Mouse (Mus musculus) CD4-positive naive resting alpha-beta T cell, adult 76 days (primary cell): Measurements from ENCODE around the gene Tmem95. TPM values are rescaled to one million over a fixed set of nuclear protein-coding genes. Genes with fewer than 3 reads are reported as not detected.

Source experiments
- total RNA-seq: library from RNA; stranded (reverse); gene quantifications from one replicate; pipeline ENCODE4 v1.2.4, GENCODE M21; 2023

Tmem95 gene
- total RNA-seq, result not detected

DNA sequence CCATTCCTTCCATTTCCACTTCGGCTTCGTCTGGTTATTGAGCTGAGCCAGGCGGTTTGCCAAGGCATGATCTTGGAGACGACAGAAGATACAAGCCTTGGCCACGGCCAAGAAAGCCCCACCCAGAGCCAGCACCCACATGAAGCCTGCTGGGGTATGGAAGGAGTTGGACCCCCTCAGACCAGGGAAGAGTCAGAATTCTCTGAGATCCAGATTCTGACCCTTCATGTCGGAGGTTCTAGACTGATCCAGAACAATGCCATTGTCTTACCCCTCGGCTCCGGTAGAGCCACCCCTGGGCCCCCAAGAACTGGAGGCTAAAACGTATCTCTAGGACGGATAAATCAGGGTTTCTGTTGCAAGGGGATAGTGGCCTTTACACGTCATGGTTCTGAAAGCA lies at the start of gene Tmem95:
TSS of gene Tmem95 (minus strand) at position 141 of the 400 bp plus-strand sequence.

DNA sequence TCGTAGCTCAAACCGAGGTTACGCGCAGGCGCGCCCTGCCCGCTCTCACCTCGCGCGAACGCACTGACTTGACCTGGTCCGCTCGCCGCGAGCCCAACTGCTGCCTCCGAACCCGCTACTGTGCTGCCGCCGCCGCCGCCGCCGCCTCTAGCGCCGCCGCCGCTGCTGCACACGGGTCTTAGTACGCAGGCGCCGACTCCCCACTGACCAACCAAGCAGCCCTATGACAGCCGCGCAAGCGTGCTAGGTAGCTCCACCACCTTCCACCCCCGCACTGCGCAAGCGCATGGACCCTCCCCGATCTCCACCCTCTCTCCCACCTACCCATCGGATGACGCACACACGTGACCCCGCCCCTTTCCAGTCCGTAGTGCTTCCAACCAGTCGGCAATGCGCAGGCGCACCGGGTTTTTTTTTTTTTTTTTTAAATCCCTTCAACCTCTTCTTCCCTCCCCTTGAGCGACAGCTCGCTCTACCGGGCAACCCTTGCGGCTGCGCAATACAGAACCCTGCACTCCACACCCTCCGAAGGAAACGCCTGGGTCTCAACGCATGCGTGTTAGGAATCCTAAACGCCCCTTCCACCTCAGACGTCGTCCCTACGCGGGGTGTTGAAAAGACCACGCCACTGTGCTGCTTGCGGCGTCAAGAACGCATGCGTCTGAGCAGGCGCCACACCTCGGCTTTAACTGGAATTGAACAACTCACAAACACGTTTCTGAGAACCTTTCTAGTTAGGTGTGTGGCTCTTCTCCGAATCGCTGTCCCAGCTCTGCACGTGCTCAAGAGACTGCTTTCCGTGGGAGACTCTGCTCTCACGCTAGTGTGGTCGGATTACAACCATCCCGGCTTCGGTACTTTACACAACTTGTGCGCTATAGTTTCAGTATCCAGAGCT lies 43.5 kb upstream of the Tmem95 start, which contains the start of gene Eif5a:
TSS of gene Eif5a (minus strand) at position 845 of the 898 bp plus-strand sequence.

DNA sequence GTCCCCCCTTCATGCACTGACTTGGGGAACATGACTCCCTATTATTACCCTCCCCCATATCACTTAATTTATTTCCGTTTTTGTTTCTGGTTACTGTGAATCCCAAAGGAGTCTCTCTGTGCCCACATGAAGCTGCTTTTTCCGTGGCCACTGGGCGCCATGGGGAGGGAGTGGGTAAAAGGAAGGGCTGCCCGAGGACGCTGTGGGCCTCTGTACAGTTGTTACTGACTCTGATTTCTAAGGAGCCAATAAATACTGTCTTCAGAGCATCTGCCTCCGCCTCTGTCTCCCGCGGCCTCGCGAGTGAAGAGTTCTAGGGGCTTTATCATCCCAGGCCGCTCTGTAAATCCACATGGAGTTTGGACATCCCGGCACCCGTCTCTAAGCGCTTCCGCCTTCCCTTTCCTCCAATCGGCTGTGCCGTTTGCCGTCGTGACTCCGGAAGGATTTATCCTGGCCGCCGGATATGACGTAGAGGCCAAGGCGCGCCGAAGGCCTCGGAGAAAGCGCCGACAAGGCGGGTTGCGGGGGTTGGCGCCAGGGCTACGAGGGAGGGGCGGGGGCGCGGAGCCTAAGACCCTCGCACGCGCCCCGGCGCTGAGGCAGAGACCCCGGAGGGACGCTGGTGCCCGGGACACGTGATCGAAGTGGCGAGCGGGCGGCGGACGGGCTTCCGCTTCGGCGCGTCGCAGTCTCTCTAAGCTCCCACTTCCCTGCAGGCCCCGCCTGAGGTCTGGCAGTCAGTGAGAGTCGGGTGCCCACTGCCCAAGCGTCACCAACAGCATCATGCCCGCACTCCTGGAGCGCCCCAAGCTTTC lies 35.9 kb upstream of the Tmem95 start, which contains the start of gene Gps2:
TSS of gene Gps2 (plus strand) at position 335 of the 818 bp plus-strand sequence.

DNA sequence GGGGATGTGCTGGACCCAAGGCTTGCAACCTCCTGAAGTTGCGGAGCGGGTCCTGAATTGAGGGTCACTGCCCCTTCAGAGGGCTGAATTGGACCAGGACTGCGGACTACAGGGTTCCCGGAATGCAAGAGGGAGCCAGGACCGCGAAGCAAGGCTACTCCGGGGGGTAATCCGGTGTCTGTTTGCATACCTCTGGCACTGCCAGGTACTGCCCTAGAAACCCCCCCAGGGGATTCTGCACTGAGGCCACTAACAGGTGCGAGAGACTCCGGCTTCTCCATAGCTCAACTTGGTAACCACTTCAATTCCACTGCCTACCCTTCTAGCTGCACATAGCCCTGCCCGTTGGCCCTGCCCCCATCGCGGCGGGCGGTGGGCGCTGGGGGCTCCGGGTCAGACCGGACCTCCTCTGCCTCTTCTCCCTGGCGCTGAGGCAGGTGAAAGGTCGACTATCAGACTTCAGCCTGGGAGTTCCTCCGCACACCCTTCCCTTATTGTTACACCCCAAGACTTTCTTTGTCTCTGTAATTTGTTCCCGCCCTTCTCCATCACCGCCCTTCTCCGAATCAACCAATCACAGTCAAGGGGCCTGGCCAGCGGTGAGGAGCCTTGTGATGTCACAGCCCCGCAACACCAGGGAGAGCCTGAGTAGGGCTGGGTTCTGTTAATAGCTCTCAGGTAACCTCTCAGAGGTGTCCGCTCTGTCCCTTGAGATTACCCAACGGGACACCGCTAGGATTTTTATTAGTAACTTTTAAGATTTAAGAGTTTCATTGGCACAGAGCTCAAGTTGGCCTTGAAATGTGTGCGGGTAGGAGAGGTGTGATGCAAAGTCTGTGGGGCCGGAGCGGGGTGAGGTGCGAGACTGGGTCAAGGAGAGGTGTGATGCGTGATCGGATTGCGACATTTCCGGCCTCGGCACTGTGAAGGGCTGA lies 22.9 kb upstream of the Tmem95 start, which contains the start of the genes 2810408A11Rik and Neurl4:
TSS of gene 2810408A11Rik (minus strand) at position 517 of the 935 bp plus-strand sequence.
TSS of gene Neurl4 (plus strand) at position 602 of the 935 bp plus-strand sequence.

DNA sequence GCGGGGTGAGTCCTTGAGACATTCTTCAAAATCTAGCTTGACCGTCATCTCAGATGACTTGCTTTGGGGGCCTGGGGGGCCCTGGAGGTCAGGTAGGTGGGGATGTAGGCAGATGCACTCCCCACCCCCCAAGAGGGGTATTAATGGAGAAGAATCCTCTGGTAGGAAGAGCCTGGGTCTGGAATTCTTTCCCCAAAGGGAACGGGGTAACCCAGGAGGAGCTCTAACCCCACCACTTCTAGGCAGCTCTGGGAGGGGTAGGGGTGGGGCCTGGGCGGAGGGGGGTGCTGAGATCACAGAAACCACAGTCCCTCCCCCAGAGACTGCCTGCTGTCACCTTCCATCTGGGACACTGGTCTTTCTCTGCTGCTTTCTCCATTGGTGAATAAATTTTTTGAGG lies 17.5 kb upstream of the Tmem95 start, which contains the start of gene Acap1:
TSS of gene Acap1 (minus strand) at position 249 of the 400 bp plus-strand sequence.

DNA sequence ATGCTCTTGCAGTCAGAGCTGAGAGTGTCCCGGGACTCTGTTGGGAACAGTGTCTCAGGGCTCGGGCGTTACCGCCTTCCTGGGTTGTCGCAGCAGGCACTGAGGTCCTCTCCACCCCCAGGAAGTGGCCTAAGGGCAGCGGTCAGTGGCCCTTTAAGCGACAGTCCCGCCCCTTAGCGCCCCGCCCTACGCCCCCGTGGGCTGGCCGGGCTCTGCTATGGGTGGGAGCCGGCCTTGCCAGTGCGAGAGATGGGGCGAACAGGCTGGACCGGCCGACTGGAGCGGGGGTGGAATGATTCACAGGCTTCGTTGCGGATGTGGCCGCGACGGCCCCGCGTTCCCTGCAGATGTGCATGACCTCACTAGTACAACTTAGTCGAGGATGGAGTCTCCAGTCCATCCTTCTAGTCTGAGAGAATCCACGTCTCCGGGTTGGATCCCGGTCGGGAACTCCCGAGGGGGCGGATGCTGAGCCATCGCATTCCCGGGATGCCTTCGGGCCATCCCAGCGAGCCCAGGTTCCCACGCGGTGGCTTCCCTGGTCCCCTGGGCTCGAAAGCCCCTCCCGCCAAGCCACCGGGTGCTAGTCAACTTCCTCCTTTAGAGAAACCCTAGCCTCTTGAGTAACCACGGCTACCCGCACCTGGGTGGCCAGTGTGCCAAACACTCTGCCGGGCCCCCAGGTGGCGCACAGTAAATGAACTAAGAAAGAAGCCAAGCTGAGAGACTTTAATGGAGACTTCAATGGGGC lies 3.2 kb upstream of the Tmem95 start, which contains the start of gene Kctd11:
TSS of gene Kctd11 (minus strand) at position 554 of the 751 bp plus-strand sequence.

DNA sequence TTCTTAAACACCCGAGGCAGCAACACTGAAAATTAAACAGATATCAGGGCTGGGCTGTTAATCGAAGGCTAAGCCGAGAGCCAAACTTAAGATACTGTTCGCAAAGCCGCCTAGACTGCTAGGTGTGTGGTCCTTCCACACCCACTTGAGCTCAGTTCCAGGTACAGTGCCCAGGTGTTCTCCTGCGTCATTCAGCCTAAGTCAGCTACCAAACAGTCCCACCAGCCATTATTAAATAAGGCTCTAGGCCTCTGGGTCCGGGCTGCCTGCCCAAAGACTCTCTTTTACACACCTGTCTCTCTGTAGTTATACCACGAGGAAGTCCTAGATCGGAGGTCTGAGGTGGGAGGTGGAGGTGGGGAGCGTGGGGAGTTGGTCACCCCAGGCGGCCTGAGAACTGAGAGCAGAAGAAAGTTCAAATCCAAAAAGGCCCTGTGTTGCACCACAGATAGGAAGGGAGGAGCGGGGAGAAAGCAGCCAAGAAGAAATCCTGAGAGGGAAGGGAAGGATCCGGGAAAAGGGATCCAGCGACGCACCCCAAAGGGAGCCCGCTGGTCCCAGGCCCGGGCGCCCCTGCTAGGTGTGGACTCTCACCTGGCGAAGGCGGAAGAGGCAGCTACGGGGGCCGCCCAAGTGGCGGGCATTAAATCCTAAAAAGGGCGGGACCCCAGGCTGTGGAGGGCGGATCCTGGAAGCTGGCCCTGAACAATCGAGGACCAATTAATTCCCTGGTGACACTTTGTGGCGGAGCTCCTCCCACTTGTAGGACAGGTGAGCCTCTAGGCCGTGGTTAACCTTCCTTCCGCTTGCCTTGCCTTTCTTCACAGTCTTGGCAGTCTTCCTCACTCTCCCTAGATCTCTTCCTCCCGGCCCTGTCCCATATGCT lies 19.5 kb downstream of the Tmem95 start, which contains the start of gene Tnk1:
TSS of gene Tnk1 (minus strand) at position 618 of the 886 bp plus-strand sequence.

DNA sequence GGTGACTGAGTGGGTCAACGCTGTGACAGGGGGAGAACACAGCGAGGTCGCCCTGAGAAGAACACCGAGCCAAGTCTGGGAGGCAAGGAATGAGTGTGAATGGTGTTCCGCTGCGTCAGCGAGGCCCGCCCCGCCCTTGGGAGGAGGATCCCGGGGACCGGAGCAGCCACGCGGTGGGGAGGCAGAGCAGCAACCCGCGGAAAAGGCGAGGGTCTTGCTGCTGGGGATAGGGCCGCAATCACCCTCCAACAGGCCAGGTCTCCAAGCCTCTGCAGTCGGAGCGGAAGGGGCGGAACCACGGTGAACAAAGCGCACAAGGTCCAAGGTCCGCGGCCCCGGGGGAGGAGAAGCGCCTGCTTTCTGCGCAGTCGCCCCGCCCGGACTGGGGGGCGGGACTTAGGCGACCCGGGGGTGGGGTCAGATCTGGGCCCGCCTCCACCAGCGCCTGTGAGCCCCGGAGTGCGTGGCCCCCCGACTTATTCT lies 31.6 kb downstream of the Tmem95 start, which contains the start of gene Plscr3:
TSS of gene Plscr3 (plus strand) at position 179 of the 483 bp plus-strand sequence.

DNA sequence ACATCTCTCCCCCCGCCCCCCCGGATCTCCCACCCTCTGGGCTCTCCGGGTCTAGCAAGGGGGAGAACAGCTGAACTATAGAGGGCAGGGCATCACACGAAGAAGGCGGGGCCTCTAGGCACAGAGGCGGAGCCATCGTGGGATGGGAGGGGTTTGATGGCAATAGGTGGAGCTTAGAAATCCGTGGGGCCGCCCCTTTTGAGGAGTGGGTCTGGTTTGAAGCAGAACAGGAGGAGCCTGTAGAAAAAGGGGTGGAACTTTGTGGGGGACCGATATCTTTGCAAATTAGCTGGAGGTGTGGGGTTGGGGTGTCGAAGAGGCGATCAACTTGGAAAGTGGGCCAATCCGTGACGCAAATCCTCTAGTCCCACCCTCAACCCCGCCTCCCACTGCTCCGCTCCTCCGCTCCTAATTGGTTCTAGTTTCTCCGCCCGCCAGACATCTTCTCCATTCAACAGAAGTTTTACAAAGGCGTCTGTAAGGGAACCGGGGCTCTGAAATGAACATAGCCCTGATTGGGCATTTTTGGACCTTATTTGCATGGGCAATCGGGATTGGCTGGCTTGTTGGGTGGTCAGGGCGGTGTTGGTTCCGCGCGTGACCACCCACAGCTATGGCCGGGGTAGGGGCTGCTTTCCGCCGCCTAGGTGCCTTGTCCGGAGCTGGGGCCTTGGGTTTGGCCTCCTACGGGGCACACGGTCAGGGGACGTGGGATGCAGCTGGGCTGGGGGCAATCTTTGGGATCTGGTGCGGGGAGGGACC lies 39.7 kb downstream of the Tmem95 start, which contains the start of gene Tmem256:
TSS of gene Tmem256 (plus strand) at position 563 of the 762 bp plus-strand sequence.

DNA sequence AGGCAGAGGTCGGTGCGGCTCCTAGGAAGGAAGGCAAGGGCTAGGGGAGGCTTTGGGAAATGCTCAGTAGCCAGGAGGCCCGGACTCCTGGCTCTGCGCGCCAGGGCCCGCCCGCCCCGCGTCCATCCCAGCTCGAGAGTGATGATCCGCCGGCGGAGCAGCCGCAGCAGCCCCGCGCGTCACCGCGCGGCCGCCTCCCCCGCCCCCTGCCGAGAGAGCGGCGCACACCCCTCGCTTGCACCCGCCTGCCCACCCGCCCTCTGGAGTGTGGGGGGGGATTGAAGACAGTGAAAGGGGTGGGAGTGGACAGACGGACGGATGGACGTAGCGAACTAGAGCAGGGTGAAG lies 40.2 kb downstream of the Tmem95 start, which contains the start of gene Nlgn2:
TSS of gene Nlgn2 (minus strand) at position 181 of the 348 bp plus-strand sequence.

Other genes starting within 250 kb of the Tmem95 start
- 64.1 TPM for gene Fxr2, start 245.0 kb downstream of the Tmem95 start, total RNA-seq
- gene Sox15, start 222.7 kb downstream of the Tmem95 start, total RNA-seq, result 0.70 TPM
- 70.5 TPM for gene Mpdu1, start 215.4 kb downstream of the Tmem95 start, total RNA-seq
- gene Cd68, start 211.9 kb downstream of the Tmem95 start, total RNA-seq, result 9.1 TPM
- gene Eif4a1, start 205.6 kb downstream of the Tmem95 start, total RNA-seq, result 715 TPM
- 110 TPM for gene Senp3, start 195.9 kb downstream of the Tmem95 start, total RNA-seq
- not detected for gene Tnfsf13, start 192.2 kb downstream of the Tmem95 start, total RNA-seq
- gene Tnfsf12, start 182.2 kb downstream of the Tmem95 start, total RNA-seq, result 0.76 TPM
- not detected for gene Tnfsfm13, start 181.9 kb downstream of the Tmem95 start, total RNA-seq
- gene Polr2a, start 119.4 kb downstream of the Tmem95 start, total RNA-seq, result 169 TPM
- not detected for gene Slc35g3, start 116.0 kb downstream of the Tmem95 start, total RNA-seq
- gene Zbtb4, start 112.1 kb downstream of the Tmem95 start, total RNA-seq, result 52.5 TPM
- 1.9 TPM for gene Chrnb1, start 82.1 kb downstream of the Tmem95 start, total RNA-seq
- not detected for gene Fgf11, start 76.2 kb downstream of the Tmem95 start, total RNA-seq
- not detected for gene Tmem102, start 72.4 kb downstream of the Tmem95 start, total RNA-seq
- not detected for gene Gm39566, start 62.7 kb downstream of the Tmem95 start, total RNA-seq
- gene Spem2, start 59.6 kb downstream of the Tmem95 start, total RNA-seq, result not detected
- gene Spem1, start 55.8 kb downstream of the Tmem95 start, total RNA-seq, result not detected
- gene Nlgn2, start 40.2 kb downstream of the Tmem95 start, total RNA-seq, result 2.8 TPM
- gene Tmem256, start 39.5 kb downstream of the Tmem95 start, total RNA-seq, result 14.5 TPM
- 10.6 TPM for gene Plscr3, start 31.6 kb downstream of the Tmem95 start, total RNA-seq
- not detected for gene Tnk1, start 19.3 kb downstream of the Tmem95 start, total RNA-seq
- gene Kctd11, start 3.4 kb upstream of the Tmem95 start, total RNA-seq, result 1.00 TPM
- 384 TPM for gene Acap1, start 17.5 kb upstream of the Tmem95 start, total RNA-seq
- 1.1 TPM for gene 2810408A11Rik, start 23.0 kb upstream of the Tmem95 start, total RNA-seq
- gene Neurl4, start 23.1 kb upstream of the Tmem95 start, total RNA-seq, result 46.9 TPM
- 146 TPM for gene Gps2, start 35.9 kb upstream of the Tmem95 start, total RNA-seq
- gene Eif5a, start 43.9 kb upstream of the Tmem95 start, total RNA-seq, result 275 TPM
- not detected for gene Ybx2, start 57.8 kb upstream of the Tmem95 start, total RNA-seq
- 0.62 TPM for gene Slc2a4, start 70.2 kb upstream of the Tmem95 start, total RNA-seq
- gene Cldn7, start 86.8 kb upstream of the Tmem95 start, total RNA-seq, result not detected
- gene Ctdnep1, start 103.1 kb upstream of the Tmem95 start, total RNA-seq, result 69.6 TPM
- gene Elp5, start 104.5 kb upstream of the Tmem95 start, total RNA-seq, result 35.0 TPM
- 187 TPM for gene Gabarap, start 113.1 kb upstream of the Tmem95 start, total RNA-seq
- gene Phf23, start 117.8 kb upstream of the Tmem95 start, total RNA-seq, result 50.0 TPM
- gene Dvl2, start 122.6 kb upstream of the Tmem95 start, total RNA-seq, result 26.9 TPM
- 57.5 TPM for gene Acadvl, start 137.4 kb upstream of the Tmem95 start, total RNA-seq
- 38.6 TPM for gene Dlg4, start 138.9 kb upstream of the Tmem95 start, total RNA-seq
- not detected for gene Asgr1, start 176.1 kb upstream of the Tmem95 start, total RNA-seq
- gene Asgr2, start 214.6 kb upstream of the Tmem95 start, total RNA-seq, result not detected